Mouse (Mus musculus) induced T-regulatory cell, adult 2 months (primary cell): ENCODE measurements around the gene Cd109.

Experiments
- DNase-seq: peaks from one replicate; pipeline ENCODE4 v3.0.0-alpha.2; 2012; ENCODE audit warnings: low read depth

Cd109 gene

DNA sequence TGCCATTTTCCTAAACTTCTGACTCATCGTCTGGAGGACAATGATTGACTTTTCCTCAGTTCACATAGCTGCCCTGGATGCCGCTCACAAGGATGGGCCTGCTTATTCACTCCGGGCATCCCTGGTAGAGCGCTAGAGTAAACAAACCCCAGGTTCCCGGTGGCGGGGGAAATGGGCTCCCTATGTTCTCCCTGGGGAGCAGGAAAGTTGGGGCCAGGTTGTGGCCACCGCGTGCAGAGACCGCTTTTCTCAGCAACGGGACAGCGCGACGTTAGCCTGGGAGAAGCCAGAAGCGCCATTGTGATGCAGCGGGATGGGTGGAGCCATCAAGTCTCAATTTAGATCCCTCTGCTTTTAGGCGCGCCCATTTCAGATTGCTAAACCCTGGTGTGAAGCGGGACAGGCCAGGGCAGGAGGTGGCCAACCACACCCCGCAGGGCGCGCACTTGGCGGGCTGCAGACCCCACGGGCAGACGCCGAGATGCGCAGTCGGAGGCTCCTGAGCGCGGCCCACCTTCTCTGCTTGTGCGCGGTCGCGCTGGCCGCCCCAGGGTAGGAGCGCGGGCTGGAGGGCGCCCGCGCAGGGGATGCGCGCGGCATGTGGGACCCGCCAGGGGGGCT is at the start of gene Cd109:
TSS of gene Cd109 (plus strand) at position 146 of the 621 bp plus-strand sequence.
- no peak for DNase-seq

DNA sequence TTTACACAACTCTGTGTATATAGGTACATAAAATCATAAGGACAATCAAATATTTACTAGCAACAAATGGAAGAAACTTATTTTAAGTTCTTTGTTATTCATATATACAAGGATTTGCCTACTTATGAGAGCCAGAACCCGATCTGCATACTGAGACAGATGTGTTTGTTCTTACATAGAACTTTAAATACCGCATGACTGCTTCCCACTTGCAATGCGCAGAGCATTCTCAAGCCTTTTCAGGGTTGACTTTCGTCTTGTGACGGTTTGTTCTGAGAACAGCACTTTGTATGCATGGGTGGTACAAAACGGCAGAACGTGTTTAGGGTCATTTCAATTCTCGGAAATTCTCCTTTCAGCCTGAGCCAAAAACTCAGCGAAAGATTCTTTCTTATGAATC is 45.4 kb upstream of the Cd109 start:
- no peak for DNase-seq

DNA sequence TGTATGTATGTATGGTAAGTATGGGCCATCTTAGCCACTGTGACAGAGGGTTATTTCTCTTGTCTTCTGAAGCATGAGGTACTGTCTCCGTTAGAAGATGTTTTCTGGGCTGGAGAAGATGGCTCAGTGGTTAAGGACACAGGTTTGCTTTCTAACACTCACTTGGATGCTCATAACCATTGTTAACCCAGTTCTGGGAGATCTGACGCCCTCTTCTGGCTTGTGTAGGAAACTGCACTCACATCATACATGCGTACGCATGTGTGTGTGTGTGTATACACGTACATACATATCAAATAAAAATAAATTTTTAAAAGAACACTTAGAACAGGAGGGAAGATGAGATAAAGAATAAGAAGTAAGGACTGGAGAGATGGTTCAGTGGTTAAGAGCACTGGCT is 38.9 kb upstream of the Cd109 start:
- no peak for DNase-seq

DNA sequence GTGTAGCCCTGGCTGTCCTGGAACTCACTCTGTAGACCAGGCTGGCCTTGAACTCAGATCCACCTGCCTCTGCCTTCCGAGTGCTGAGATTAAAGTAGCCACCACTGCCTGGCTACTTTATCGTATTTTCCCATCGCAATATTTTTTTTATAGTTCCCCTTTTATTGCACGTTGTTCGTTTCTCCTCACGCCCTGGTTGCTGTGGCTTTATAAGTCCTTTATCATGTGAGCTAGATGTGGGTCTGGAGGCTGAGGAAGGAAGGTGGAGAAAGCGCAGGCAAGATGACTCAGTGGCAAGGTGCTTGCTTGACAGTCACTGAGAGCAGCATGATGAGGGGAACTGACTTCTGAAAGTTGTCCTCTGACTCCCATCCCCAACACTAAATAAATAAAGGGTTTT is 36.5 kb upstream of the Cd109 start:
- DNase-seq: no peak

DNA sequence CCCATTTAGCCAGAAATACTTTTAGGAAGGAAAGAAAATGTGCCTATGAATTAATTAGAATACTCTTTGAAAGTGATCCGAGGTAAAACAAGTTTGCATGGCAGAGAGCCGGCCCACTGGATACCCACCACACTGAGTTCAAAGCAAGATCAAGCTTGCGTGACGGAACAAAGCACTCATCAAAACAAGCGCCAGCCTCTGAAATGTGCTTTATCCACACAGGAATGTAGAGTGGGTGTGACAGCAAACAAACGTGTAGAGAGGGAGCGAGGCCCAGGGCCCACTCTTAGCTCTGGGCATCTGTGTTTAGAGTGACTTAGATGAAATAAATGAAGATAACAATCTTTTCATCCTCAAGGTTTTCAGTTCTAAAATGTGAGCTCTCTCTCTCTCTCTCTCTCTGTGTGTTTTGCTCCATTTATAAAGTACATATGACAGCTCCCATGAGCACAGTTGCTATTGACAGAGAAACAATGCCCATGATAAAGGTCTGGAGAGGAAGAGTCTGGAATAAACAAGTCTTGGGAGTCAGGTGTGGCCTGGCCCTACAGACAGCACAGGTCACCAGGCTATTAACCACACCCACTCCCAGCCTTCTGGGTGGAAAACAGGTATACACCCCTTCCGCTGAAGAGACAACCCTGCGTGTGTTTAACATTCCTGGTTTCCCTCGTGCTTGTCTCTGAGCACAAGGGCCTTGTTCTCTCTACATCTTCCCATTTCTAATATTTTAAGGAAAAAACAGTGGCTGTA is 35.5 kb upstream of the Cd109 start:
- no peak for DNase-seq

DNA sequence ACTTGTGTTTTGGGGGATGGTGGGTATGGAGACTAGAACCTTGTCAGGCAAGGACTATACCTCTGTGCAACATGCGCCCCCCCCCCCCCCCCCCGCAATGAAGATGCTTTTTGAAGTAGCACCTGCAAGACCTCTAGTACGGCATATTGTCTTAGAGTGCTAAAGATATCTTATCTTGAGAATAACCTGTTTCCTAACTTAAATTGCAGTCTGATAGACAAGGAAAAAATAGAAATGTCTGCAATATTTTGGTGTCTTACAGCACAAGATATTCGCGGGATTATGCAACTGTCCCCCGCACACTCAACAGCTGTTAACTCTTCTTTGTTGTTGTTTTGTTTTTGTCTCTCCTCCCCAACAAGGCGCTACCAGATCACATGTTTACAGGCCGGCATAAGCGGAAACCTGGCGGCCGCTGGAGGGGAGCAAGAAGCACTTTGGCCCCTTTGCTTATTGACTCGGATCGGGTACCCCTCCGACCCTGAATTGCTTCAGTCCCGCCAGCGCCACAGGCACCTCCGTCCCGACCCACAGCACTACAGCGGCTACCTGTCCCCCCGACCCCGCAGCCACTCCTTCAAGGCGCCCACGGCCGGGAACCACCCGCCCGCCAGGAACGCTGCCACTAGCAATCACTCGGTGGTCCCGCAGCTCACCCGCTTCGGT is 28.0 kb upstream of the Cd109 start:
- no peak for DNase-seq

DNA sequence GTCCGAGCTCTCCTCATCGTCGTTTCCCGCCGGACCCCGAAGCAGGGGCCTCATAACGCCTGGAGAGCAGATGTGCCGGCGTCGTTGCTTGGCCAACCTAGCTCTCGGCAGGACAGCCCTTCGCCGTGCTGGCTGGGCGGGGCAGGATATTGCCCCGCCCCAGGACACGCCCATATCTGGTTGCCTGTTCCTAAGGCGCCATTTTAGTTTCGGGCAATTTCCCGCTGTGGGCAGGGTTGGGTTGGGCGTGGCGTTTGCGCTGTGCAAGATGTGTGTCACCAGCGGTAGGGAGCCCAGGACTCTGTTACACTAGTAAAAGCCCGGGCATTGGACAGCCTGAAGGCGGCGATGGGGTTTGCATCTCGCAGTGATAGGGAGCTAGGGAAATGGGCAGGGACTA is 27.4 kb upstream of the Cd109 start, which contains the start of gene Slc17a5:
TSS of gene Slc17a5 (minus strand) at position 128 of the 400 bp plus-strand sequence.
- peak; percentile 98 for DNase-seq

DNA sequence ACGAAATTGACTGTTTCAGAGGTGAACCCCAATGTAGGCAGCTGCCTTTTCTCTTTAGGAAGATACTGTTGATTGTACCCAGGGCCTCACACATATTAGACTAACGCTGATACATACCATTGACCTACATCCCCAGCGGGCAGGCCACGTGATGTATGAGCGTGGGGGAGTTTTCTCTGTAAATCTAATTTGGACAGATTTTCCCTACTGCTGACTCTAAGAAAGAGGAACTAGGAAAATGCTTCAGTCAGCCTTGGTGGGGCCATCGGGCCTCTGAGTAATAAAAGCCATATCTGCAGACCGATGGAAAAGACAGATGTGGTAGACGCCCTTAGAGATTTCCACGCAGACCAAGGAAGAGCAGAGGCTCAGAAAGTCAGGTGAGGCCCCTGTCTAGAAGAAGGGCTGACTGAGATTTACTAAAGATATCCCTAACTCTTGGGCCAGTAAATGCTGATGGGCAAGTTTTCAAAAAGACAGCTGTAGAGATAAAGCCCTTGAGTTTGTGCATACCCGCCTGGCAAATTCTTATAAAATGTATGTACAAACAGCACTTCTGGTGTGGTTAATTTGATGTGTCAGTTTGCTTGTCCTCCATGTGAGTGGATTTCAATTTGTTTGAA is 26.8 kb upstream of the Cd109 start:
- no peak for DNase-seq

DNA sequence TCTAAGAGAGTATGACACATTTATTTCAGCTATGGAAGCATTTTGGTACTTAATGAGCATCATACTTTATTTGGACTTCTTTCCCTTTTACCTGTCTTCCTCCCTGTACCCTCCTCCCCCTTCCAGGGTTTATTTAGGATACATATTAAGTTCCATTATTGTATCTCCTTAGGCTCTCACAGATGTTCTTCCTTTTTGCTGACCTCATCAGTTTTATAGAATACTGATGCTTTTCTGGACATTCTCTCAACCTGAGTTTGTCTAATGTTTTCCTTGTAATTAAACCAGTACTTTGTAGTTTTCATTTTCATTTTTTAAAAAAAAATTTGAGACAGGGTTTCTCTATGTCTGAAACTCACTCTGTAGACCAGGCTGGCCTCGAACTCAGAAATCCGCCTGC is 24.9 kb upstream of the Cd109 start:
- DNase-seq: no peak

DNA sequence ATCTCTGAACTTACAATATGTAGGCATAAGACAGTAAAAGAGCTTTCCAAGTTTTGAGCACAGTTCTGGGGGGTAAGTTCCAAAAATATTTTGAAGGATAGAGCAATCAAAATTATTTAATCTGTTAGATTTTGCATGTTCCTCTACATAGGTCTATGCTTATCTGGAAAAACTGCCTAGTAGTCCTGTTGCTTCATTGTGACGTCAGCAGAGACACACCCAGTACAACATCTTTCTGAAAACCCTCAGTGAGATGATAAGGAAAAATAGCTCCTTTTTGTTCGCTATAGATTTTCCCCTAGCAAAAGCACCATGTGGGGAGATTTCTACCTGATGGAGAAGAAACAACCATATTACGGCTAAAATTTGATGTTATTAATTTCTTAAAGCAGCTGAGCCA is 20.1 kb upstream of the Cd109 start:
- no peak for DNase-seq

DNA sequence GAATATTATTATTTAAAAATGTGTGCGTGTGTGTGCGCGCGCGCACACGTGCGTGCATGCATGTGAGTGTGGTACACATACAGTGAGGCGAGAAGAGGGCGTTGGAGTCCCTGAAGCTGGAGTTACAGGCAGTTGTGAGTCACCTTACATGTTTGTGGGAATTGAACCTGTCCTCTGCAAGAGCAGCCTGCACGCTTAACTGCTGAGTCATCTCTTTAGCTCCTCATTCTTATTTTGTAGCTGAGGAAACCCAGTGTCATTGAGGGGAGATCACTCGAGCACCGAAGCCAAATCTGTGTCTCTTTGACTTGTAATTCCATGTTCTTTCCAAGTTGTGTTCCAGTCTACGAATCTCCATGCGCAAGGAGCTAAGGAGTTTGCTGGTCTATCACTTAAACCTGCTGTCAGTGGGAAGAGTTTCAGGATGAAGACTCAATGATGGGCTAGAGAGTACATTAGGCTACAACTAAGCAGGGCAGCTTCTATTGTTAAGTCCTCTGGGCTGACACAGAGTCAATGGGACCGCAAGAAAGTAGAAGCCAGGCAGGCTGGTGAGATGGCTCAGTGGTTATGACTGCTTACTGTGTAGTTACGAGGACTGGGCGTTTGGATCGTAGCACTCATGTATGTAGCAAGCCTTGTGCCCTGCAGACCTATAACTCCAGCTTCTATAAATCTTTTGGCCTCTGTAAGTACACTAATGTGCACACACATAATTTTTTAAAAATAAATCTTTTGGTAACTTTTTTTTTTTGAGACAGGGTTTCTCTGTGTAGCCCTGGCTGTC is 19.4 kb upstream of the Cd109 start:
- no peak for DNase-seq

DNA sequence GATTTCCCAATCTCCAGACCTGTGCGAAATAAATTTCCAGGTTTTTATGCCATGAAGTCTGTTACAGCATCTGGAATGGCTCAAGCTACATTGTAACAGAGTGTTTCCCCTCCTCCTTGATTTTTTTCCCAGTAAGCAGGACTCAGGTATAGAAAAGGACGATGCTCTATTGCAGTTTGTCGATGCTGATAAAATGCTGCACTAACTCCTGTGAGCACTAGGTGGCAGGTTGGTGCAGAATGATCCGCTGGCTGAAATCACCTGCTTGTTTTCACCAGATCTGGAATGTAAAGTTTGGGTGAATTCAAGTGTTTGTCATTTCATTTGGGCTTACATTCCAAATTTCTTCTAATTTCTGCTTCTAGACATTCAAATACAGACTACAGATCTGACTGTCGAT is 18.5 kb upstream of the Cd109 start:
- peak; percentile 70 for DNase-seq

DNA sequence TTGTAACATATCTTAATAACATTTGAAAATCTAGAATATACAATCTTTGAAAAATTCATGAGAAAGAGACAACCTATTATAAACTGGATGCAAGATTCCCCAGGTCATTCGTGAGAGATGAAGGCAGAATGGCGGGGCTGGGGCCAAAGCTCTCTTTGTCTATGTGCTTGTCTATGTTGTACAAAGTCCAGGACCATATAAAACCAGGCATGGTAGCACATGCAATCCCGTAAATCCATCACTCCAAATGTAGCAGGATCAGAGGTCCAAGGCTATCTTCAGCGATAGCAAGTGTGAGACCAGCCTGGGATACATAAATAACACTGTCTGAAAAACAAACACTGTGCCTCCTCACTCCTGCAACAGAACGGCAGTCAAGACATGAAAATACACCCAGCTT is 15.4 kb upstream of the Cd109 start:
- no peak for DNase-seq

DNA sequence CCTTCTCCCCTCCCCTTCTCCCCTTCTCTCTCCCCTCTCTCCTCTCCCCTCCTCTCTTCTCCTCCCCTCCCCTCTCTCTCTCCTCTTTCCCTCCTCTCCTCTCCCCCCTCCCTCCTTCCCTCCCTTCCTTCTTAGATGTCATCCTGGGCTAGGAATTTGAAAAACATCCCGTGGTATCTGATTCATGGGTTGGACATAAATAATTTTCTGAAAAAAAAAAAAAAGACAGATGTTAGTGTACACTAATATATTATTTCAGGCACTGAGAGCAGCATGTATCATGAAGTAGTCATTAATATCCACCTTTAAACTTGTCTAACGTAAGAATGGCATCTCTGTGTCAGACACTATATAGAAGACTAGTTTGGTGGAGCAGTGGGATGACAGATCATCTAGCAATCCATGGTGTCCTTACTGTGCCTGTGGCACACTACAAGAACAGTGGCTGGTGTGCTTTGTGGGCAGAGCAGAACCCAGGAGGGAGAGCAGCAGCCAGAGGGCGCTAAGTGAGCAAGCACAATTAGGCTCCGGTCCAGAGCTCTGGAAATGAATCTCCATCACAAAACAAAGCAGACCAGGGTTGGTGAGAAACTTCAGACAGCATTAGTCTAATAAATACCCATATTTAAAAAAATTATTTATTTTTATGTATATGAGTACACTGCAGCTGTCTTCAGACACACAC is 14.2 kb upstream of the Cd109 start:
- no peak for DNase-seq

DNA sequence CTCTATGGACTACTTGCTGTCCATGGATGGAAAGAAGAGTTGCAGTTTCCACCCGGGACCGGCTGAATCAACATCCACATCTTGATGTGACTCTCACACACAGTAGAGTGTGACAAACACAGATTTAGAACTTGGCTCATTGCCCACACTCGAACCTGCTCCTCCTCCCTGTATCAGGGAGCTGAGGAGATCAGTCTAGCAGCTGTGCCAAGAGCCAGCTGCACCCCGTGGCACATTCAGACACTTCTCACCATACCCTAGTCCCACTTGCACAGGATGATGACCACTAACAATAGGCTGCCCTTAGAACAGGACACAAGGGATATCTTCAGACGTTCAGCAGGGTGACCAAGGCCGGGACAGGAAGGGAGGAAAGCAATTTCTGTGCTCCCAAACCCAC is 1.1 kb upstream of the Cd109 start:
- no peak for DNase-seq

DNA sequence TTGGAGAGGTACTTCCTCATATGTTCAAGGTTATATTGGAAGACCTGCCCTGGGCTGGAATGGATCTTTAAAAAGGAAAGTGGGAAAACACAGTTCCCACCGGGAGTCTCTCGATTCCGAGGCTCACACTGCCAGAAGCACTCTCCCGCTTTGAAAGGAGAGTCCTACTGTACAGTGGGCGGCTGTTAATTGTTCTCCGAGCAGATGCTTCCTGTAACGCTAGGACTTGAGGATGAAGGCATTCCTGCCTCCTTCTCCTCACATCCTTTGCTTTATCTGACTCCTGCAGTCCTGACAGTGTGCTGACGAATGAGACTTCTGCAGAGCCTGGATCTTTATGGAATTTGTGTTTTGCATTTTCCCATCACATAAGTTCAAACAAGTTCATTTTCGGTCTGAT is 3.9 kb downstream of the Cd109 start:
- no peak for DNase-seq

DNA sequence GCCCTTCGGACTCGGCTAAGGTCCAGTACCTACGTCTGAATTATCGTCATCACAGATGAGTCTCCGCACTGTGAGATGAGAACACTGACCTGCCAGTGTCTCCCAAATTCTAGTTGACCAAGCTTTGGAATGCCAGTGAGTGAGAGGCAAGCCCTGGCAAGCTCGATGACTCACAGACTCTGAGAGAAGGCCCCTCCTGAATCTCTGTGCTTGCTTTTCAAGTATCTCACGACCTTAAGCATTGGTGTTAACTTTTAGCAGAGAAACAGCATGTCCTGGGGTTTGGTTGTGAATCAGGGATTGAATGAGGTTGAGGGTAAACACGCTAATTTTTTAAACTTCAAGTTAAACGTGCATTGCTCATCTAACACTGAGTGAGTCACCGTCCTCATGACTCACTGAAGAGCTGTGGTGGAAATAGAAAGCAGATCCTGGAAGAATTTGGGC is 8.0 kb downstream of the Cd109 start:
- DNase-seq: no peak

DNA sequence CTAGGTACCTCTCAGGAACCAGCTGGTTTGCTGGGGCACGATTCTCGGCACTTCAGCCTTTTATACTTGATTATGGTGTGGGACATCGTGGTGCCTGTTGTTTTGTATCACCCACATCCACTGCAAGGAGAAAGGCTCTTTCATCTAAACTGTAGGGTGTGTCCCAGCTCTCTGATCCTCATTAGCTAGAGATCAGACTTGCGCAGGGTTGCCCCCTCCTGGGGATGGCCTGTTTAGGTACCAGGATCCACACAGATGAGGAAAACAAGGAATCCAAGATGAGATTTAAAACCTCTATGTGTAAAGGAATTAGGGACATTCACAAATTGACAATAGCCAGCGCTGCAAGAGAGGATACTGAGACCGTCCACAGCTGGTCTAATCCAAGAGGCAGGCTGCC is 14.6 kb downstream of the Cd109 start:
- DNase-seq: no peak

DNA sequence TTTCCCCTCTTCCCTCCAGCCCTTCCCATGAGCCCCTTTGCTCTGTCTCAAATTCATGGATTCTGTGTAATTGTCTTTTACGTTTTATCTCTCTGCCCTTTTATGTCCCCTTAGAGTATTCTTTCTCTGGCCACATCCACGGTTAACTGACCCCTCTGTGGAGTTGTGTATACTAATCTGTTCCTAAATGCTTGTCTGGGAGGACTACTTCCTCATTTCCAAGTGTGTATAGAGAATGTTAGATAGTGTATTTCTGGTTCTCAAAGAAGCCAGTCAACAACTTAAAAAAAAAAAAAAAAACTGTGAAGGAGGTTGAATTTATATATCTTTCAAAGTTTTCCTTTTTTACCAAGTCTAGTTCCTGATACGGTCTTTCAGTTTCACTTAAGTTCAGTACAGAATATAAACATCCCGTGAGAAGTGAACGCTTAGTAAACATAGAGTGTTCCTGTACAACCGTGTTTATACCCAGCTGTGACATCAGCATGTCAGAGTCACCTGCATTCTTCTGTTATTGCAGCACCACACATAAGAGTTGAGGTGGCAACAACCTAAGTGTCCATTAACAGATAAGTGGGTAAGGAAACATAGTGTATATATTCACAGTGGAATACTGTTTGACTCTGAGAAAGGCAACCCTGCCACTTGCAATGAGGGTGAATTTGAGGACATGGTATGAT is 16.5 kb downstream of the Cd109 start:
- peak; percentile 38 for DNase-seq

DNA sequence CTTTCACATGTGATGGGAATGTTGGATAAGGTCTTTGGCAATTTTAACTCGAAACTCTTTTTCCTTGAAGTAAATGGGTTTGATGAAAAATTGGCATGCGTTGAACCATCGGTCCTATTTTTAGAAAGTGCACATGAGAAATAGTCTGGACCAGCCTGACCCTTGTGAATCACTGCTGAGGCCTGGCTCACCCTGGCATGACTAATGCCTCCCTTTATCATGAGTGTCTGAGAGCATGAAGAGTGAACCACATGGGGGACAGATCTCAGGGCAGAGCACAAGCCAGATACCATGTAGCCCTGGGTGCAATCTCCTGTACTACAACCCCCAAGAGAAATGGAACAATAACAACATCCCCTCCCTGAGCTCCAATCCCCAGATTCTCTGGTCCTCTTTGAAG is 18.6 kb downstream of the Cd109 start:
- no peak for DNase-seq

DNA sequence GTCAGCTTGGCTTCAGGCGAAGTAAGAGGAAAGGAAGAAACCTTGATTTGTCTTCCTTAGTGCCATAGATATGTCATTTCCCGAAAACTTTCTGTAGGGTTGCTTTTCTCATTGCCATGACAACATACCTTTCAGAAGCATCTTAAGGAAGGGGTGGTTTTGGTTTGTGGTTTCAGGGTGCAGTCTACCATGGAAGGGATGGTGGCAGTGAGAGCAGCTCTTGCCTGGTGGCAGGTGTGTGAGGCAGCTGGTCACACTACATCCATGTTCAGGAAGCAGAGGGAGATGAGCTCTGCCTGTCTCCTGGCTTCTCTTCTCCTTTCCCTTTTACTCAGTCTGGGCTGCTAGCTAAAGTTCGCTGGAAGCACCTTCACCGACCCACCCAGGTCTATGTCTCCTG is 26.0 kb downstream of the Cd109 start:
- no peak for DNase-seq
